Mouse (Mus musculus) erythroblast, embryonic 14.5 days (primary cell): ENCODE data around the gene Tmem167. TPM values are rescaled to one million over a fixed set of nuclear protein-coding genes. Genes with fewer than 3 reads are reported as not detected.

Experiments
- H3K27me3 ChIP-seq: 2 replicates; pipeline ENCODE4 v1.6.1; 2012; ENCODE audit warnings: inconsistent platforms; ENCODE audit not compliant: control insufficient read depth
- H3K36me3 ChIP-seq: 2 replicates; pipeline ENCODE4 v1.6.1; 2012; ENCODE audit warnings: mild to moderate bottlenecking, inconsistent platforms; ENCODE audit not compliant: control insufficient read depth
- H3K4me1 ChIP-seq: 2 replicates; pipeline ENCODE4 v1.6.1; 2012; ENCODE audit warnings: inconsistent platforms; ENCODE audit not compliant: control insufficient read depth
- H3K4me3 ChIP-seq: replicated peaks from 2 replicates; pipeline ENCODE3; 2012; ENCODE audit warnings: moderate library complexity, mild to moderate bottlenecking, inconsistent platforms
- H3K9me3 ChIP-seq: 2 replicates; pipeline ENCODE4 v1.6.1; 2012; ENCODE audit warnings: low read length, inconsistent platforms, mixed read lengths; ENCODE audit not compliant: control insufficient read depth
- GATA1 ChIP-seq: IDR thresholded peaks from 2 replicates; pipeline ENCODE4 v1.6.1; 2012; ENCODE audit warnings: low read length, inconsistent platforms, mixed read lengths
- TAL1 ChIP-seq: IDR thresholded peaks from 3 replicates; pipeline ENCODE4 v1.6.1; 2012; ENCODE audit warnings: low read length, inconsistent platforms, mixed read lengths
- polyA plus RNA-seq: library from polyadenylated mRNA; stranded (reverse); fragments of >175 nt; gene quantifications from 2 replicates; pipeline ENCODE4 v1.2.3, GENCODE M21; 2012

Tmem167 gene
- polyA plus RNA-seq, 1 experiment: 0.07 TPM

DNA sequence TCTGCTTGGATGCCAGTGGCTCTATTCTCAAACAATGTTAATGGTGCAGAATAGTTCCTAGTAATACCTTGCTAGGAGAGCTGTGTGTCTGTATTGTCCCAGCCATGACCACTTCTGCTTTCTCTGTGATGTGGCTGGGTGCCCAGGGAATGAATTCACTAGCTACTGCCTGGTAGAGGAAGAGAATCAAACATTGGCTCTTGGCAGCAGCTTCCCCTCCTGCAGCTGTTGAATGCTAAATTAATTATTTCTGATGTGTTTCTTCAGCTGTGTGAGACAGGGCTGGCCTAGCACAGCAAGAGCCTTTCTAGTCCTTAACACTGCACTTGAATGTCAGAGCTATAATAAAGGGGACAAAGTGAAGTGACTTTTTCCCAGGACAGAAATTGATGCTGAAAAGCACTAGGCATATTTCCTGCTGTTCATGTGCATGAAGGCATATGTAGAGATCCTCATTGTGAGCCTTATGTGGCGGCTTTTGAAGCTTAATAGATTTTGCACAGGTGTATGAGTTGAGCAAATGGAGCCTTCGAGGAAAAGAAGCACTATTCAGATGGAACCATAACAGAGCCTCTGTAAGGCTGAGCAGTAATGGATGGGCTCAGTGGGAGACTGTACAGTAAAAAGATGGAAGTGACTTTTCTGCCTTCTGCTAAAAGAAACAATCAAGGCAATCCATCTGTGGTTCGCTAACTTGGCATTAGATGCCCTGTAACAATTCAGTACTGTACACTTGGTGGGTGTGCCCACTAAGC, 47.4 kb downstream of the Tmem167 start:
- Histone ChIP-seq H3K4me3 (no peak overlapping the region), H3K27me3 (no peaks in the 10 kb centered on the region), H3K4me1 (no peaks in the 10 kb centered on the region), H3K9me3 (no peaks in the 10 kb centered on the region), H3K36me3 (no peaks in the 10 kb centered on the region)
- no peak for TF ChIP-seq TAL1
- TF ChIP-seq GATA1: no peak

GRCm38 (mm10) chr13:90141681-90142080, 52.8 kb downstream of the Tmem167 start:
- no peaks in the 10 kb centered on the region for H3K4me1 ChIP-seq
- TF ChIP-seq TAL1: no peak
- TF ChIP-seq GATA1: no peak
- H3K27me3 ChIP-seq: no peaks in the 10 kb centered on the region
- no peaks in the 10 kb centered on the region for H3K9me3 ChIP-seq
- no peaks in the 10 kb centered on the region for H3K36me3 ChIP-seq
- H3K4me3 ChIP-seq: no peak overlapping the region

DNA sequence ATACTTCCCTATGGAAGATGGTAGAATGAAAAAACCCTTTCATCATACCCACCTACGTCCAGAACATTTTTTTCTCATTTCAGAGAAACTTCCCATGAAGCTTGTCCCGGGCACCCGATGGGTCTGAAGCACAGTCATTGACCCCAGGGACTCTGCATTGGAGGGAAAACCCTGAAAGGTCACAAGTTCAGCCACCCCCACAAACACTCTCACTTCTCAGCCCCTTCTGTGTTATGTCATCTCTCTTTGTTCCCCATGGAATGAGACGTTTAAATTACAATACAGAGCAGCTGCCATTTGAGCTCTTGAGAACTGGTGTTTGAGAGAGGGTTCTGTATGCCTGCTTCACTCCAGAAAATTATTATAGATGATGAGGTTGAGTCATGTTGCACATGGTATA, 54.3 kb downstream of the Tmem167 start:
- H3K4me1 ChIP-seq: no peaks in the 10 kb centered on the region
- H3K27me3 ChIP-seq: no peaks in the 10 kb centered on the region
- no peak overlapping the region for H3K4me3 ChIP-seq
- H3K36me3 ChIP-seq: no peaks in the 10 kb centered on the region
- no peaks in the 10 kb centered on the region for H3K9me3 ChIP-seq
- no peak for TF ChIP-seq TAL1
- TF ChIP-seq GATA1: no peak

- no peaks in the 10 kb centered on the region for H3K9me3 ChIP-seq
- H3K27me3 ChIP-seq: no peaks in the 10 kb centered on the region
- no peaks in the 10 kb centered on the region for H3K36me3 ChIP-seq
These were observed 63.0 kb downstream of the Tmem167 start for GRCm38 (mm10) chr13:90151881-90152280.

GRCm38 (mm10) chr13:90152536-90153273, 63.8 kb downstream of the Tmem167 start:
- H3K27me3 ChIP-seq: no peaks in the 10 kb centered on the region
- TF ChIP-seq GATA1: no peak
- no peak for TF ChIP-seq TAL1
- H3K9me3 ChIP-seq: no peaks in the 10 kb centered on the region
- H3K4me3 ChIP-seq: no peak overlapping the region
- no peaks in the 10 kb centered on the region for H3K4me1 ChIP-seq
- no peaks in the 10 kb centered on the region for H3K36me3 ChIP-seq

More at GRCm38 (mm10) chr13:90151881-90152280, 63.0 kb downstream of the Tmem167 start:
- TF ChIP-seq GATA1 (no peak), TAL1 (no peak)
- Histone ChIP-seq H3K4me1 (no peaks in the 10 kb centered on the region), H3K4me3 (no peak overlapping the region)

DNA sequence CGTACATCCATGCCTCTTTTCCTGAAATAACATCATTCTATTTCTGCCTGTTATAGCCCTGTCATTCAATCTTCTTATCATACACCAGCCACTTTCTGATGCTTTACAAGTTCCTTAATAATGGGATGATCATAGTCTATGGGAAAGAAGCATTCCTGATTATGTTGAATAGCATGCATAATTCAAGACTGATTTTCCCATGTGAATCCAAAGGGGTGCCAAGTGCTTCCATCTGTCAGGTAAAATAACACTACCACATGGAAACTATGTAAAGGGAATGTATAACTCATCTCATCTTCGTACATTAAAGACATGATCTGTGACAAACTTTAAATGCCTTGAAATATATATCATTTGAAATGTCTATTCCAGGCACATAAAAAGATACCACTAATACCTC, 75.2 kb downstream of the Tmem167 start:
- Histone ChIP-seq H3K9me3 (no peaks in the 10 kb centered on the region), H3K4me1 (no peaks in the 10 kb centered on the region), H3K4me3 (no peak overlapping the region), H3K27me3 (no peaks in the 10 kb centered on the region), H3K36me3 (no peaks in the 10 kb centered on the region)
- TF ChIP-seq GATA1 (no peak), TAL1 (no peak)

- Histone ChIP-seq H3K4me3 (no peak overlapping the region), H3K4me1 (no peaks in the 10 kb centered on the region), H3K9me3 (no peaks in the 10 kb centered on the region), H3K36me3 (no peaks in the 10 kb centered on the region), H3K27me3 (no peaks in the 10 kb centered on the region)
- no peak for TF ChIP-seq TAL1
These were observed 78.1 kb downstream of the Tmem167 start for GRCm38 (mm10) chr13:90167044-90167443.

DNA sequence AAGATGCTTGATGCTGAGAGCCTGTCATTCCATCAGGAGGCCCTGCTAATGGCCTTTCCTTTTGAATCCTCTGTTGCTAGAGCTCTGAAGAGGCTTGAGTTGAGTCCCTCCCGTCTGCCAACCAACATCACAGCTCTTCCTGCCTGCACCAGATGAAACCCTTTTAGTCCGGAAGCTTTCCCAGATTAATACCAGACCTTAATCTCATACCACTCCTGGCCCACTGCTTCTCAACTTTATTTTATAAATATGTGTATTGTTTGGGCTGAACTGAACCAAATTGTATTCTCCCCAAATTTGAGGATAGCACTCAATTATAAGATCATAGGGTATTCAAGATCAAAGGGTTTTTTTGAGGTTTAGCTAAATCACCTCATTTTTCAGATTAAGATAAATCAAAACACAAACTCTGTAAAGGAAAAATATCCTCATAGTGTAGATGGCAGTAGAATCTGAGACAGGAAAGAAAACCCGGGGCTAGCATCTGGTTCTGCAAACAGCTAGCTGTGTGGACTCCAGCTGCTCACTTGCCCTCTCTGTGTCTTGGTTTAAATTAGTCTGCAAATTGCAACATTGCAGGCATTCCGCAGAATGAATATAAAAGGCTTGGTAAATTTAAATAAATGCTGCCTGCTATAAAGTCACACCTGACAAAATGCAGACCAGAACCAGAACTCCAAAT, 81.3 kb downstream of the Tmem167 start:
- Histone ChIP-seq H3K4me3 (no peak overlapping the region), H3K36me3 (no peaks in the 10 kb centered on the region), H3K4me1 (no peaks in the 10 kb centered on the region), H3K9me3 (no peaks in the 10 kb centered on the region), H3K27me3 (no peaks in the 10 kb centered on the region)
- no peak for TF ChIP-seq TAL1
- TF ChIP-seq GATA1: no peak

DNA sequence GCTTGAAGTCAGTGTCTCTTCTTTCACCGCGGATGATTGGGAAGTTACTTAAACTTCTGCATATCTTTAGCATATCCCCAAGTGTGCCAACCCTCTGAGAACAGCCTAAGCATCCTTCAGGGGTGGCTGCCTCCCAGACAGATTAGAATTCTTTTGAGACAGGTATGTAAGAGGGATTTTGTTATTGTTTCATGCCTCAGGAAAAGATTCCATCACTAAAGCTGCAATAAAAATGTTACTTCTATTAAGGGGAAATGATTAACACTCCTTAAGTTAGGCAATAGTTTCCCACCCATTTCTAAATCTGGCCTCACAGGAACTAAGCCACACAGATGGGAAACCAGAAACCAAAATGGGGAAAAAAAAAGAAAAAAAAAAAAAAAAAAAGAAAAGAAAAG, 81.9 kb downstream of the Tmem167 start:
- Histone ChIP-seq H3K4me1 (no peaks in the 10 kb centered on the region), H3K9me3 (no peaks in the 10 kb centered on the region), H3K36me3 (no peaks in the 10 kb centered on the region), H3K27me3 (no peaks in the 10 kb centered on the region), H3K4me3 (no peak overlapping the region)
- no peak for TF ChIP-seq TAL1
- TF ChIP-seq GATA1: no peak
